Mouse (Mus musculus) brown adipose tissue, adult 24 weeks (tissue): ENCODE results near the gene 4930544D05Rik. TPM values are rescaled to one million over a fixed set of nuclear protein-coding genes. Genes with fewer than 3 reads are reported as not detected.

Experiments
- H3K27ac ChIP-seq: fragments of 200-500 bp; replicated peaks from 2 replicates; pipeline ENCODE4 v1.5.1; 2012; ENCODE audit warnings: low read depth, mild to moderate bottlenecking, low read length
- H3K4me1 ChIP-seq: fragments of 200-500 bp; 2 replicates; pipeline ENCODE4 v1.6.1; 2012; ENCODE audit warnings: low read length, mixed read lengths; ENCODE audit not compliant: control insufficient read depth, insufficient read depth, insufficient read length
- H3K4me3 ChIP-seq: fragments of 200-500 bp; 2 replicates; pipeline ENCODE4 v1.5.1; 2012; ENCODE audit warnings: low read depth, mild to moderate bottlenecking, low read length, moderate library complexity; ENCODE audit not compliant: insufficient read depth
- polyA plus RNA-seq: library from polyadenylated mRNA; stranded (reverse); fragments of >200 nt; gene quantifications from 2 replicates; pipeline ENCODE4 v1.2.4, GENCODE M21; 2012; ENCODE audit not compliant: missing spikeins, insufficient read depth, insufficient read length

4930544D05Rik gene
- polyA plus RNA-seq, 1 experiment, result not detected

GRCm38 (mm10) chr11:70644564-70645103 is 29.0 kb downstream of the 4930544D05Rik start:
- Histone ChIP-seq H3K4me1 (peaks cover 8% of the 10 kb centered on the region), H3K27ac (no peak overlapping the region), H3K4me3 (no peak overlapping the region)

- Histone ChIP-seq H3K4me3 (peak overlapping the region; percentile 97), H3K4me1 (peaks cover 8% of the 10 kb centered on the region), H3K27ac (no peak overlapping the region)
Measured at GRCm38 (mm10) chr11:70645461-70646258, 30.0 kb downstream of the 4930544D05Rik start.

GRCm38 (mm10) chr11:70646259-70646555 is 30.6 kb downstream of the 4930544D05Rik start:
- peak overlapping the region; percentile 91; the same call in 1 of the 2 replicates for H3K27ac ChIP-seq
- H3K4me1 ChIP-seq, result peaks cover 8% of the 10 kb centered on the region
- H3K4me3 ChIP-seq, result peak overlapping the region; percentile 97

- Histone ChIP-seq H3K4me1 (peaks cover 8% of the 10 kb centered on the region), H3K27ac (peak within 1 kb of the TSS; percentile 97), H3K4me3 (peak within 1 kb of the TSS; percentile 97)
Measured at GRCm38 (mm10) chr11:70646691-70647650, 31.3 kb downstream of the 4930544D05Rik start, which contains the start of the genes Rnf167 and Slc25a11. TSS of gene Rnf167 (plus strand) at chr11:70647235. TSS of gene Slc25a11 (minus strand) at chr11:70647479.

- Histone ChIP-seq H3K27ac (peak overlapping the region; percentile 97), H3K4me1 (peaks cover 8% of the 10 kb centered on the region), H3K4me3 (peak overlapping the region; percentile 83)
Measured at GRCm38 (mm10) chr11:70647716-70648420, 32.2 kb downstream of the 4930544D05Rik start.

GRCm38 (mm10) chr11:70648512-70648911 is 32.9 kb downstream of the 4930544D05Rik start:
- no peak overlapping the region for H3K27ac ChIP-seq

GRCm38 (mm10) chr11:70649185-70649734 is 33.6 kb downstream of the 4930544D05Rik start:
- H3K4me1 ChIP-seq, result peaks cover 8% of the 10 kb centered on the region
- H3K27ac ChIP-seq, result no peak overlapping the region
- 0 out of 2 replicates have a peak overlapping the region, but pooled peaks have one; percentile 1 for H3K4me3 ChIP-seq

More at GRCm38 (mm10) chr11:70648512-70648911, 32.9 kb downstream of the 4930544D05Rik start:
- peak overlapping the region; percentile 83 for H3K4me3 ChIP-seq
- H3K4me1 ChIP-seq, result peaks cover 8% of the 10 kb centered on the region

GRCm38 (mm10) chr11:70650322-70651175 is 34.9 kb downstream of the 4930544D05Rik start:
- Histone ChIP-seq H3K4me1 (peaks cover 8% of the 10 kb centered on the region), H3K4me3 (peak overlapping the region; percentile 10; the same call in 1 of the 2 replicates), H3K27ac (peak overlapping the region; percentile 21)

- no peak overlapping the region for H3K27ac ChIP-seq
- no peaks in the 10 kb centered on the region for H3K4me1 ChIP-seq
- H3K4me3 ChIP-seq, result no peak overlapping the region
Measured at GRCm38 (mm10) chr11:70651391-70651790, 35.7 kb downstream of the 4930544D05Rik start.

GRCm38 (mm10) chr11:70652029-70652883 is 36.6 kb downstream of the 4930544D05Rik start:
- H3K4me3 ChIP-seq, result peak overlapping the region; percentile 91
- peak overlapping the region; percentile 65; the same call in 1 of the 2 replicates for H3K27ac ChIP-seq
- no peaks in the 10 kb centered on the region for H3K4me1 ChIP-seq

GRCm38 (mm10) chr11:70652884-70653344 is 37.3 kb downstream of the 4930544D05Rik start:
- Histone ChIP-seq H3K4me3 (peak overlapping the region; percentile 91), H3K4me1 (no peaks in the 10 kb centered on the region), H3K27ac (peak overlapping the region; percentile 65)

GRCm38 (mm10) chr11:70653345-70654197 is 37.9 kb downstream of the 4930544D05Rik start:
- H3K27ac ChIP-seq, result peak overlapping the region; percentile 93
- H3K4me1 ChIP-seq, result no peaks in the 10 kb centered on the region
- peak overlapping the region; percentile 91 for H3K4me3 ChIP-seq
